Mouse (Mus musculus) megakaryocyte-erythroid progenitor cell, adult 5-6 weeks (primary cell): Measurements from ENCODE around the gene 2200002J24Rik. TPM values are rescaled to one million over a fixed set of nuclear protein-coding genes. Genes with fewer than 3 reads are reported as not detected.
"Not testable (repeated sequence)": the region's sequence is repeated elsewhere in the genome, so short reads cannot be mapped to it uniquely, and the experiment has no call there.

ENCODE experiments used
- ATAC-seq: replicated peaks from 2 replicates; pipeline ENCODE4 v1.8.0; 2016; ENCODE audit warnings: mild to moderate bottlenecking, inconsistent platforms; ENCODE audit not compliant: severe bottlenecking, poor library complexity, low FRiP score, low TSS enrichment
- total RNA-seq, 2 experiments: library from RNA; stranded (forward) in 1 of 2; stranded (reverse) in 1 of 2; fragments of 200-1000, 215-1000 nt in 1 of 2; fragments of >200 nt in 1 of 2; fragmentation: Nextera tagmentation in 1 of 2; gene quantifications; 2 replicates each; pipeline ENCODE4 v1.2.3; 2014 to 2017

Gene 2200002J24Rik
- total RNA-seq, 2 experiments from 2014 or later = not detected

DNA sequence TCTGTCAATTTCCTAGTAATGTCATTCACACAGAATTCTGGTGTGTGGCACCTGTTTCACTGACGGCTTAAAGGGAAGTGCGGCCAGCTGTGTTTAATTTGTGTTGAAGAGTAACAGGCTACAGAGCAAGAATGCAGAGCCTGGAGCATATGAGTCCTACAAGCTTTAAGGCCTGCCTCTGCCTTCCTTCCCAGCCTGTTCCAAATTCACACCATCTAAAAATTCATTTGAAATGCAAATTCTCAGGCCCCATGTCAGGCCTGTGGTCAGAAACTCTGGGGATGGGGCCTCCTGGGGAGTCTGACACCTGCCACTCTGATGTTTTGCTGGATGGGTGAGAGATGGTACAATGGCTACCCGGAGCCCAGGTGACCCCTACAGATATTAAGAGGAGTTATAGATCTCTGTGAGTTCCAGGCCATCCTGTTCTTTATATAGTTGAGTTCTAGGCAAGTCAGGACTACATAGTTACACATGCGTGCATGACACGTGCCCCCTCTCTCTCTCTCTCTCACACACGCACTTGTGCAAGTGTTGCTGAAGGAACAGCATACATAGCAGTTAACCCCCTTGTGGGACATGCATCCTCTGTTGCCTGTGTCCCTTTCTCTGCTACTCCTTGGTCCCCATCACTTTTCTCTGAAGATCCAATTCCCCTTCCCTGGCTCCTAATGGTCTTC lies 24.7 kb downstream of the 2200002J24Rik start:
- ATAC-seq = no peak

DNA sequence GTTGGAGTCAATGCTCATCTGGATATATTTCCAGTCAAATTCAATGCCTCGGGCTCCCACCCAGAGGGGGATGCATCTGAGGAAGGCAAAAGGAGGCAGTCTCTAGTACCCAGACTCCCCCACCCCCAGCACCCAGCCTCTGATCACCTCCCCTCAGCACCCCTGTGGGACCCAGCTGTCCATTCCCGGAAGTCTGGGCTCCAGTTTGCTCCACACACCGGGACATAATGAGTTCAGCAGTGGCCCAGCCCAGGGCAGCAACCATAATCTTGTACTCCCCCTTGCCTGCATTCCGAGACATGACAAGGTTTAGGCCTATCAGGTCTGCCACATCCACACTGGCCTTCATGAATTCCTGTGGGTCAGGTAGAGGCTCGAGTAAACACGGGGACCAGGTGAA lies 29.5 kb downstream of the 2200002J24Rik start:
- ATAC-seq = no peak

DNA sequence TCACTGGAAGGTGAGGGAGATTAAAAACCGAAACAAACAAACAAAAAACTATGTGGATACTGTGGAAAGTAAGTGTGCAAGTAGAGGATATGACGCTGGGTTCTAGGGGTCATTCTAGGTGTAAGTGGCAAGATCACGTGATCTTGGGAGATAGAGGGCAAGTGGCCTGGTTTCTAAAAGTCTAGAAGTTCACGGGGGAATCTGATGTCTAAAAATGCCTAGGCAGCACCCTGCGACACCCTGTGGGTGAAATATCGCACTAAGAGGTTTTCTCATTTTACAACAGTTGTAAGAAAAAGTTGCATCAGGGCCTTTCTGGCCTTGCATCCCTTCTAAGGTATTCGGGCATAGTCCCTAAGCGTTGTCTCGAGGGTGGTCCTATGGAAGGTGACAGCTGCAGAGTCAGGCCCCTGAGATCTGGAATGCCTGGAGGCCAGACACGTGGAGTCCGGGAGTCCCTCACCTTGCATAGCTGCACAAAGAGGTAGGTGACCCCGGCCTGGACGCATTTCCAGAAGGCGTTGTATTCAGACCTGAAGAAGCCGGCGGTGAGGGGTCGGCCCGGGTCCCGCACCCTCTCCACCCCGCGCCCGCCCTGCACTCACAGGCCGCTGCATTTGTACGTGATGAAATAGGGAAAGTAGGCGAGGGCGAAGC lies 30.1 kb downstream of the 2200002J24Rik start:
- no peak; the same call in 1 of the 2 replicates for ATAC-seq

DNA sequence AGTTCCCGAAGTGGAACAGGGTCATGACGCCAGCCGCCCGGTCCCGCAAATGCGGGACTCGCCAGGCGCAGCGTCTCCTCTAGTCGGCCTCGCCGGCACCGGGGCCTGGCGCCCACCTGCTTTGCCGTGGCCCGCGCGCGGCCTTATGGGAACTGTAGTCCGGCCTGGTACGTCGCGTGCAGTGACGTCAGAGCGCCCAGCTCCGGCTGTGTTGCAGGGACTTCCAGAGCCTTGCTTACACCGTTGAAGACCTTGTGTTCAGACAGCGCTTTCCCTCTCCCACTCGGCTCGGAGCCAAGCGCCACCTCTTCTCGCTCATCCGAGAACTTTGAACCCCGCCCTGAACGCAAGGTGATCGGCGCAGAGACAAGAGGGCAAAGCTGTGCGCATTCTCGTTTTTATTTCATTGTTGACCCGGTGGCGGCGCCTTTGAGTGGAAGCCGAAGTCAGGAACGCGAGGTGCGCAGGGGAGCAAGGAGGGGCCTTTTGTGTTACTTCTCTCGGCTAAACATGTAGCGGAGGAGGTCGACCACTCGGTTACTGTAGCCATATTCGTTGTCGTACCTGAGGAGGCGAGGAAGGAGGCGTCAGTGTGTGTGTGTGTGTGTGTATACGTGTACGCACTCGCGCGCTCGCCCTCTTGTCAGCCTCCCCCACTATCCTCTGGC lies 30.8 kb downstream of the 2200002J24Rik start, which contains the start of gene Tmem147:
Gene Tmem147, minus strand, starts transcription at position 145 of the 668 bp plus-strand sequence.
- ATAC-seq = peak; percentile 91

DNA sequence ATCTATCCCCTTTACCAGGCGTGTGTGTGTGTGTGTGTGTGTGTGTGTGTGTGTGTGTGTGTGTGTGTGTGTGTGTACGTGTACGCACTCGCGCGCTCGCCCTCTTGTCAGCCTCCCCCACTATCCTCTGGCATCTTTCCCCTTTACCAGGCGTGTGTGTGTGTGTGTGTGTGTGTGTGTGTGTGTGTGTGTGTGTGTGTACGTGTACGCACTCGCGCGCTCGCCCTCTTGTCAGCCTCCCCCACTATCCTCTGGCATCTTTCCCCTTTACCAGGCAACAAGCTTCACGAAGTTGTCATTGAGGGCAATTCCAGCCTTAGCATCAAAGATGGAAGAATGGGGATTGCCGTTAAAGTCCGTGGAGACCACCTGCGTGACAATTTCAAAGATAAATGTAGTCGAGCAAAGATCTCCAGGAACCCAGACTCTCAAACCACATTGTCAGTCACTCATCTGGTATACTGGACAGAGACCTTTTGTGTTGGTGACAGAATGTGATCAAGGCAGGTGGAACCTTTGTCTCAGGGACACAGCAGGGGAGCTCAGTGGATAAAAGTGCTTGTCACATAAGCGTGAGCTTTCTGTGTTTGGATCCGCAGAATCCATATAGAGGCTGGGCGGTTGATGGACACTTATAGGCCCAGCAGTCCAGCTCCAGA lies 31.5 kb downstream of the 2200002J24Rik start:
- not testable (repeated sequence) for ATAC-seq

DNA sequence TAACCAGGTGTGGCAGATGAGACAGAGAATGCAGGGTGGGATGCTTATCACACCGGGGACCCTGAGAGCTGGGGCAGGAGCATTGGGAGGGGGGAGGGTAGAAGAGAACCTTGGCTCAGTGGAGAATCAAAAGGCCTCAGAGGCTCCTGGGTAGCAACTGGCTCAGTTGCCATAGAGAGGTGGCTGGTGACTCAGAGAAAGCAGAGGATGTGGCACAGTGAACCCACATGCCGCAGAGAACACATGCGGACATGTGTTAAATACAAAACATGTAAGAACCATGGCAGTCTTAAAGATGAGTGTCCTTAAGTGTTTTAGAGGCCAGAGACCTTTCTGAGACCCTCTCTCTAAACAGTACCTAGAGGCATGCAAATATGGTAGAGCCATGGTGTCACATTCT lies 37.5 kb downstream of the 2200002J24Rik start:
- ATAC-seq = no peak

DNA sequence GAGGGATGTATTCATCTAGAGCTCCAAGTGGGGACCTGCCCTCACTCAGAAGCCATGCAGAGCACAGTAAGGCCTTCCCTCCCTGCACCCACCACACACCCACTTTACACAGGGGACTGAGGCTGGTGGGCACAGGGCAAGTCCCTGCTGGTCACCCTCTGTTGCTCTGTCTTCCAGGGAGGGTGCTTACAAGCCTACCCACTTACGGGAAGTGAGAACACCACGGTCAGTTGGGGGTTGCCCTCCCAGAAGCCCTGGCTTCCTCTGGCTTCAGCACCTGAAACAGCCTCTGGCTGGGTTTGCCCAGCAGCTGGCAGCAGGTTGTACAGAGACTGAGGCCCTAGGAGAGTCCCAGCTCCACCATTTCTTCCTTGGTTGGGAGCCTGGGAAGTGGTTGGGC lies 43.8 kb downstream of the 2200002J24Rik start:
- ATAC-seq = not testable (repeated sequence)

DNA sequence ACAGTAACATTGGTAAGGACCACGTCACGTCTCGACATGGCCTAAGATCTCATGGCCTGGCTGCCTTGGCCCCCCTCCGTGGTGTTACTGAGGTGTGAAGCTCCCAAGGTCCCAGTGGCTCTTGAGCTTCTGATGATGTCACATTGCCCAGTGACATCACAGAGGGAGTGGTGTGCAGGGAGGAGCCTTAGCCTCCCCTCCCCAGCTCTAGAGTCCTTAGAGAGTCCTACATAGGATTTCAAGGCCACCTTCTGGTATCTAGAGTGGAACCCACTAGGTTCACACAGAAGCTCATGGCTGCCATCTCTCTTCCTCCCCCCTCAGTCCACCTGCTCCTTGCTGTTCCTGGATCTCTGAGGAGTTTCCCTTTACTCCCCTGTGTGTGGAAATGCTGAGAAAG lies 44.9 kb downstream of the 2200002J24Rik start, which contains the start of gene Gapdhs:
Gene Gapdhs, minus strand, starts transcription at position 65 of the 400 bp plus-strand sequence.
- not testable (repeated sequence) for ATAC-seq

DNA sequence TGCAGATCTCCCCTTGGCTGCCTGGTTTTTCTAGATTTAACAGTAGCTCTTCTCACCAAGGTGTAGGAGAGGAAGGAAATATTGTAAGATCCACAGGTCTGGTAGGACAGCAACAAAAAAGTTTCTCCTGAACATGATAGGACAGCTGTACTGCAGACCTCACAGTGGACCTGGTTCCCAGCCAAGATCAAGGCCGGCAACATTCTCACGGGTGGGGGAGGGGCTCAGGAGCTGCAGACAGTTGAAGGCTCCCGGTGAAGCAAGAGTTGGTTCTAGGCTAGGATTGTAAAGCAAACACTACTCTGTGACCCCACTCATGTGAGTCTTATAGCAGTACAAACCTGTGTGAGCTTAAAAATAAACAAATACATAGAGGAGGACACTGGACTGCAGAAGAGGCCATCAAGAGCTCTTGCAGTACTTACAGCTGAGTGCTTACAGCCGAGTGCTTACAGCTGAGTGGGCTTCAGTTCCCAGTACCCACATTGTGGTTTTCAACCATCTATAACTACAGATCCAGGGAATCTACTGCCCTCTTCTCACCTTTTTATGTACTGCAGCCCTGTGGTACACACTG lies 45.4 kb downstream of the 2200002J24Rik start:
- ATAC-seq = no peak

DNA sequence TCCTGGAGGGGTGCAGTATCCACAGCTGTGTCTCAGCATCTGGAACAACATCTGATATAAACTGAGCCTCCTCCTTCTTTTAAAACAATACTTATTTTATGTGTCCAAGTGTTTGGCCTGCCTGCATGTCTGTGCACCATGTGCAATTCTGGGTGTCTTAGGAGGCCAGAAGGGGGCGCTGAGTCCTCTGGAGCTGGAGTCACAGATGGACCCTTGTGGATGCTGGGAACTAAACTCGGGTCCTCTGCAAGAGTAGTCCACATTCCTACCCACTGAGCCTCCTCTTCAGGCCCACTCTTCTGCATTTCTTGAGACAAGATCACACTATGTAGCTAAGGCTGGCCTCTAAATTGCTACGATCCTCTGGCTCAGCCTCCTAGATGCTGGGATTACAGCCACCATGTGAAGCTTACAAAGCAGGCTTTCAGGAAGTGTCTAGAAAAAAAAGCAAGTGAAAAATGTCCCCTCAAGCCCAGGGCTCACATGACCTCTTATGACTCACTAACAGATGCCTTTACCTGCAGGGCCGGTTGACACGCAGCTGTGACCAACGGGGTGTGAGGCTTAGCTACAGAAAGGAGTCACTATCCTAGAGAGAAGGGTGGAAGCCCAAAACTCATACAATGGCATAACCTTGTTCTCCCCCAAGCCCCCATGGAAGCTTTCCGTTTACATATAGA lies 48.9 kb downstream of the 2200002J24Rik start:
- ATAC-seq = no peak

Other genes starting within 250 kb of the 2200002J24Rik start
Only the 30 nearest of the 32 such genes appear.
- 1.7 TPM in 1 of 2 replicates, not detected in the other for gene Nphs1, start 240.6 kb upstream of the 2200002J24Rik start, total RNA-seq (2014; fragmentation: Nextera tagmentation)
- gene Nphs1, start 240.6 kb upstream of the 2200002J24Rik start, total RNA-seq (2017) = 1.9 TPM in 1 of 2 replicates, not detected in the other
- not detected in 2 replicates for gene Prodh2, start 205.3 kb upstream of the 2200002J24Rik start, total RNA-seq (2014; fragmentation: Nextera tagmentation)
- gene Prodh2, start 205.3 kb upstream of the 2200002J24Rik start, total RNA-seq (2017) = not detected in 2 replicates
- 32.6 and 47.6 TPM in 2 replicates for gene Arhgap33, start 163.9 kb upstream of the 2200002J24Rik start, total RNA-seq (2014; fragmentation: Nextera tagmentation)
- gene Arhgap33, start 163.9 kb upstream of the 2200002J24Rik start, total RNA-seq (2017) = 4.6 and 15.1 TPM in 2 replicates
- gene Hspb6, start 146.7 kb upstream of the 2200002J24Rik start, total RNA-seq (2014; fragmentation: Nextera tagmentation) = 20.8 and 25.3 TPM in 2 replicates
- gene Hspb6, start 146.7 kb upstream of the 2200002J24Rik start, total RNA-seq (2017) = 1.2 and 8.1 TPM in 2 replicates
- 16.2 and 17.9 TPM in 2 replicates for gene Proser3, start 146.6 kb upstream of the 2200002J24Rik start, total RNA-seq (2014; fragmentation: Nextera tagmentation)
- gene Proser3, start 146.6 kb upstream of the 2200002J24Rik start, total RNA-seq (2017) = 3.5 and 5.3 TPM in 2 replicates
- 45.8 and 61.6 TPM in 2 replicates for gene Lin37, start 139.1 kb upstream of the 2200002J24Rik start, total RNA-seq (2014; fragmentation: Nextera tagmentation)
- 13.8 and 28.6 TPM in 2 replicates for gene Lin37, start 139.1 kb upstream of the 2200002J24Rik start, total RNA-seq (2017)
- 29.4 and 34.6 TPM in 2 replicates for gene U2af1l4, start 135.6 kb upstream of the 2200002J24Rik start, total RNA-seq (2014; fragmentation: Nextera tagmentation)
- 79.6 and 83.0 TPM in 2 replicates for gene U2af1l4, start 135.6 kb upstream of the 2200002J24Rik start, total RNA-seq (2017)
- gene Gm49396, start 135.6 kb upstream of the 2200002J24Rik start, total RNA-seq (2014; fragmentation: Nextera tagmentation) = 5.3 and 14.0 TPM in 2 replicates
- gene Gm49396, start 135.6 kb upstream of the 2200002J24Rik start, total RNA-seq (2017) = 1.5 and 7.0 TPM in 2 replicates
- gene Psenen, start 135.3 kb upstream of the 2200002J24Rik start, total RNA-seq (2014; fragmentation: Nextera tagmentation) = 150 and 174 TPM in 2 replicates
- 99.1 and 117 TPM in 2 replicates for gene Psenen, start 135.3 kb upstream of the 2200002J24Rik start, total RNA-seq (2017)
- 3.7 and 11.3 TPM in 2 replicates for gene Igflr1, start 133.5 kb upstream of the 2200002J24Rik start, total RNA-seq (2014; fragmentation: Nextera tagmentation)
- gene Igflr1, start 133.5 kb upstream of the 2200002J24Rik start, total RNA-seq (2017) = not detected in 2 replicates
- 105 and 115 TPM in 2 replicates for gene Kmt2b, start 110.2 kb upstream of the 2200002J24Rik start, total RNA-seq (2014; fragmentation: Nextera tagmentation)
- gene Kmt2b, start 110.2 kb upstream of the 2200002J24Rik start, total RNA-seq (2017) = 17.0 and 17.3 TPM in 2 replicates
- gene Zbtb32, start 100.0 kb upstream of the 2200002J24Rik start, total RNA-seq (2014; fragmentation: Nextera tagmentation) = not detected in 2 replicates
- gene Zbtb32, start 100.0 kb upstream of the 2200002J24Rik start, total RNA-seq (2017) = not detected in 2 replicates
- 0.83 TPM in 1 of 2 replicates, not detected in the other for gene Upk1a, start 86.1 kb upstream of the 2200002J24Rik start, total RNA-seq (2014; fragmentation: Nextera tagmentation)
- 0.99 TPM in 1 of 2 replicates, not detected in the other for gene Upk1a, start 86.1 kb upstream of the 2200002J24Rik start, total RNA-seq (2017)
- 569 and 755 TPM in 2 replicates for gene Cox6b1, start 72.8 kb upstream of the 2200002J24Rik start, total RNA-seq (2014; fragmentation: Nextera tagmentation)
- gene Cox6b1, start 72.8 kb upstream of the 2200002J24Rik start, total RNA-seq (2017) = 427 and 665 TPM in 2 replicates
- not detected in 2 replicates for gene Etv2, start 63.1 kb upstream of the 2200002J24Rik start, total RNA-seq (2014; fragmentation: Nextera tagmentation)
- not detected in 2 replicates for gene Etv2, start 63.1 kb upstream of the 2200002J24Rik start, total RNA-seq (2017)
- gene Rbm42, start 48.6 kb upstream of the 2200002J24Rik start, total RNA-seq (2014; fragmentation: Nextera tagmentation) = 48.3 and 48.6 TPM in 2 replicates
- gene Rbm42, start 48.6 kb upstream of the 2200002J24Rik start, total RNA-seq (2017) = 29.1 and 53.0 TPM in 2 replicates
- gene Haus5, start 33.9 kb upstream of the 2200002J24Rik start, total RNA-seq (2014; fragmentation: Nextera tagmentation) = 32.4 and 43.6 TPM in 2 replicates
- gene Haus5, start 33.9 kb upstream of the 2200002J24Rik start, total RNA-seq (2017) = 17.4 and 24.7 TPM in 2 replicates
- not detected in 2 replicates for gene Pmis2, start 27.3 kb upstream of the 2200002J24Rik start, total RNA-seq (2014; fragmentation: Nextera tagmentation)
- not detected in 2 replicates for gene Pmis2, start 27.3 kb upstream of the 2200002J24Rik start, total RNA-seq (2017)
- gene Atp4a, start 13.3 kb downstream of the 2200002J24Rik start, total RNA-seq (2014; fragmentation: Nextera tagmentation) = 11.2 and 16.0 TPM in 2 replicates
- 1.4 and 2.9 TPM in 2 replicates for gene Atp4a, start 13.3 kb downstream of the 2200002J24Rik start, total RNA-seq (2017)
- 285 and 294 TPM in 2 replicates for gene Tmem147, start 30.6 kb downstream of the 2200002J24Rik start, total RNA-seq (2014; fragmentation: Nextera tagmentation)
- 59.7 and 85.5 TPM in 2 replicates for gene Tmem147, start 30.6 kb downstream of the 2200002J24Rik start, total RNA-seq (2017)
- gene Gapdhs, start 44.8 kb downstream of the 2200002J24Rik start, total RNA-seq (2014; fragmentation: Nextera tagmentation) = not detected in 2 replicates
- gene Gapdhs, start 44.8 kb downstream of the 2200002J24Rik start, total RNA-seq (2017) = not detected in 2 replicates
- gene Sbsn, start 52.5 kb downstream of the 2200002J24Rik start, total RNA-seq (2014; fragmentation: Nextera tagmentation) = 3.3 and 4.5 TPM in 2 replicates
- gene Sbsn, start 52.5 kb downstream of the 2200002J24Rik start, total RNA-seq (2017) = 2.7 and 11.6 TPM in 2 replicates
- gene Dmkn, start 64.8 kb downstream of the 2200002J24Rik start, total RNA-seq (2014; fragmentation: Nextera tagmentation) = not detected in 2 replicates
- gene Dmkn, start 64.8 kb downstream of the 2200002J24Rik start, total RNA-seq (2017) = not detected in 2 replicates
- gene Krtdap, start 89.0 kb downstream of the 2200002J24Rik start, total RNA-seq (2014; fragmentation: Nextera tagmentation) = not detected in 2 replicates
- gene Krtdap, start 89.0 kb downstream of the 2200002J24Rik start, total RNA-seq (2017) = not detected in 2 replicates
- 0.20 and 1.1 TPM in 2 replicates for gene Ffar2, start 124.8 kb downstream of the 2200002J24Rik start, total RNA-seq (2014; fragmentation: Nextera tagmentation)
- gene Ffar2, start 124.8 kb downstream of the 2200002J24Rik start, total RNA-seq (2017) = 1.7 and 12.6 TPM in 2 replicates
- gene Ffar3, start 157.3 kb downstream of the 2200002J24Rik start, total RNA-seq (2014; fragmentation: Nextera tagmentation) = not detected in 2 replicates
- not detected in 2 replicates for gene Ffar3, start 157.3 kb downstream of the 2200002J24Rik start, total RNA-seq (2017)
- 0.24 TPM in 1 of 2 replicates, not detected in the other for gene Ffar1, start 162.6 kb downstream of the 2200002J24Rik start, total RNA-seq (2014; fragmentation: Nextera tagmentation)
- not detected in 2 replicates for gene Ffar1, start 162.6 kb downstream of the 2200002J24Rik start, total RNA-seq (2017)
- gene Cd22, start 181.4 kb downstream of the 2200002J24Rik start, total RNA-seq (2014; fragmentation: Nextera tagmentation) = 4.0 and 8.6 TPM in 2 replicates
- gene Cd22, start 181.4 kb downstream of the 2200002J24Rik start, total RNA-seq (2017) = 0.27 TPM in 1 of 2 replicates, not detected in the other
- gene Mag, start 215.9 kb downstream of the 2200002J24Rik start, total RNA-seq (2014; fragmentation: Nextera tagmentation) = 0.83 TPM in 1 of 2 replicates, not detected in the other
- not detected in 2 replicates for gene Mag, start 215.9 kb downstream of the 2200002J24Rik start, total RNA-seq (2017)
- gene Hamp2, start 225.8 kb downstream of the 2200002J24Rik start, total RNA-seq (2014; fragmentation: Nextera tagmentation) = not detected in 2 replicates
- not detected in 2 replicates for gene Hamp2, start 225.8 kb downstream of the 2200002J24Rik start, total RNA-seq (2017)